Mouse (Mus musculus) bone marrow macrophage, adult 2 months (primary cell): ENCODE data around the gene Mdk.

Source experiments
- CTCF ChIP-seq: IDR thresholded peaks from 2 replicates; pipeline ENCODE4 v1.5.1; 2012; ENCODE audit warnings: low read depth, mild to moderate bottlenecking, low read length, moderate library complexity
- POLR2A ChIP-seq: IDR thresholded peaks from 2 replicates; pipeline ENCODE4 v1.6.1; 2012; ENCODE audit warnings: mild to moderate bottlenecking, low read depth, low read length, borderline replicate concordance

- TF ChIP-seq CTCF: no peak
- no peak for TF ChIP-seq POLR2A
These were observed 39.4 kb upstream of the Mdk start for GRCm38 (mm10) chr2:91971231-91972097.
